Mouse (Mus musculus) C2C12 (cell line): Measurements from ENCODE around the gene 3110082I17Rik.

Experiments used
- CEBPB ChIP-seq: IDR thresholded peaks from one replicate; pipeline ENCODE4 v1.6.1; 2011; ENCODE audit warnings: low read depth, mild to moderate bottlenecking, control low read depth, moderate library complexity
- CTCF ChIP-seq: IDR thresholded peaks from one replicate; pipeline ENCODE4 v1.5.1; 2011; ENCODE audit not compliant: control insufficient read depth, insufficient read depth, insufficient read length
- FOSL1 ChIP-seq: IDR thresholded peaks from one replicate; pipeline ENCODE4 v1.8.0; 2011; ENCODE audit warnings: mild to moderate bottlenecking, low read length; ENCODE audit not compliant: poor library complexity, insufficient read depth, severe bottlenecking
- MAX ChIP-seq: IDR thresholded peaks from one replicate; pipeline ENCODE4 v1.6.1; 2011; ENCODE audit warnings: mild to moderate bottlenecking, control low read depth
- MYOD1 ChIP-seq: IDR thresholded peaks from one replicate; pipeline ENCODE4 v1.6.1; 2011; ENCODE audit warnings: low read depth; ENCODE audit not compliant: control insufficient read depth, insufficient read length
- USF1 ChIP-seq: IDR thresholded peaks from one replicate; pipeline ENCODE4 v1.6.1; 2011; ENCODE audit warnings: low read depth, mild to moderate bottlenecking, control low read depth, moderate library complexity

- TF ChIP-seq CTCF, result no peak
- no peak for TF ChIP-seq CEBPB
- TF ChIP-seq USF1, result no peak
- TF ChIP-seq MYOD1, result no peak
- no peak for TF ChIP-seq MAX
- no peak for TF ChIP-seq FOSL1
These were observed 58.2 kb downstream of the 3110082I17Rik start for GRCm38 (mm10) chr5:139402106-139402505.
